In the genomic region with DNA sequence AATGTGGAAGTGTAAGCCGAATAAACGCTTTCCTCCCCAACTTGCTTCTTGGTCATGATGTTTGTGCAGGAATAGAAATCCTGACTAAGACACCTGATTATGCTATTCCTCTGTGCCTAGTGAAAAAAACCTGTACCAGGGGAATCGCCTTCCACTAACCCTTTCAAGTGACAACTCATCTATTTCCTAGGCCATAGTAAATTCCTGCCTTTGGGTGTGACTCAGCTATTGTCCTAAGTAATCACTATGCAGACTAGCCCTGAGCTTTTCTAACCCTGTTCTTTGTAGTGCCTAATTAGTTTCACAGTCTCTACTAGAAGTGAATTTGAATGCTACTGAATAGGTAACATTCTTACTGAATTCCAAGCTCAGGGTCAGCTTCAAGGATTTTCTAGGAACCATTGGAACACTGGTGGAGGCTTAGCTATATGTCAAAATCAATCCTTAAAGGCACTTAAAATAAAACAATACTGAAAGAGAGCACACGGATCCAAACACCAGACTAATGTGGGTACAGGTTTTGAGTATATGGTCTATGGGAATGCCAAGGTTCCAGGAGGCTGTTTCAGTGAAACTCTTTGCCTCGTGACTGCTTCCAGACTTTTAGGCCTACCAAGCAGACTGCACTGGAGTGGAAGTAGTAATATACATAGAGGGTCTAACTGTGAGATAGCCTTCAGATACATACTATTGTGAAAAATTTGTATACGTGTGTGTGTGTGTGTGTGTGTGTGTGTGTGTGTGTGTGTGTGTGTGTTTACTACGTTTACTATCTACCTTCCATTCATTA, we compare ENCODE assay signal across 4 mouse cellular contexts.
DNase-seq lines count a peak whose midpoint lies in the region; TF ChIP-seq lines count a peak whose summit lies in the region.
"Not testable (repeated sequence)": the region's sequence is repeated elsewhere in the genome, so short reads cannot be mapped to it uniquely, and the experiment has no call there.

No protein-coding gene starts in this region.

- TF ChIP-seq CTCF in brain, embryonic 14.5 days (IDR thresholded peaks at IDR 0.05; ENCODE audit: borderline replicate concordance, extremely low read depth, insufficient read depth, insufficient read length): not testable (repeated sequence)

- DNase-seq in ES-CJ7 (ENCODE audit: low read depth, low spot score): peak; percentile 94
- peak; percentile 31 for DNase-seq in Muller cell, postnatal 12 days (ENCODE audit: inconsistent ontology term)
- DNase-seq in WW6 (ENCODE audit: low read depth, low spot score): peak; percentile 38
- peak; percentile 12 for DNase-seq in brain, embryonic 14.5 days (ENCODE audit: low read depth)

- TF ChIP-seq POLR2A in brain, embryonic 14.5 days (IDR thresholded peaks at IDR 0.05; ENCODE audit: borderline replicate concordance, extremely low read depth, insufficient read depth, insufficient read length, poor library complexity, severe bottlenecking): not testable (repeated sequence)

Comparison
In these comparisons a context has a peak if more than half of its experiments do, and no peak if none do; other contexts are left out.
1. Peak in every context shown above with its lines: DNase-seq.
2. DNase-seq: peak in every context shown above with its lines; median percentile 94 in ES-CJ7; 38 in WW6; 31 in Muller cell, postnatal 12 days; 12 in brain, embryonic 14.5 days.